Mouse (Mus musculus) erythroid progenitor cell, adult 5-6 weeks (primary cell): Measurements from ENCODE around the gene Park7. TPM values are rescaled to one million over a fixed set of nuclear protein-coding genes. Genes with fewer than 3 reads are reported as not detected.
"Not testable (repeated sequence)": the region's sequence is repeated elsewhere in the genome, so short reads cannot be mapped to it uniquely, and the experiment has no call there.

Experiments
- ATAC-seq: replicated peaks from 2 replicates; pipeline ENCODE4 v1.8.0; 2016; ENCODE audit warnings: moderate number of reproducible peaks, mild to moderate bottlenecking, moderate TSS enrichment, inconsistent platforms; ENCODE audit not compliant: poor library complexity, low FRiP score, severe bottlenecking
- total RNA-seq, 2 experiments: library from RNA; stranded (forward) in 1 of 2; stranded (reverse) in 1 of 2; fragments of 150-400 nt in 1 of 2; fragments of 186-747, 209-891 nt in 1 of 2; gene quantifications; 2 replicates each; pipeline versions ENCODE4 v1.2.3 to v1.2.4; 2015 to 2017; ENCODE audit warnings: low replicate concordance in 2 of 2

Park7 gene
- total RNA-seq, 2 experiments from 2014 or later = 62.5 to 104 TPM

GRCm38 (mm10) chr4:150915181-150915906 is 1.1 kb upstream of the Park7 start:
- no peak for ATAC-seq

GRCm38 (mm10) chr4:150913743-150914142 is 494 bp downstream of the Park7 start:
- no peak for ATAC-seq

GRCm38 (mm10) chr4:150910164-150910951 is 3.9 kb downstream of the Park7 start:
- 0 out of 2 replicates have a peak, but pooled peaks have one; percentile 0 for ATAC-seq

- ATAC-seq = peak; percentile 84
These were observed 4.6 kb downstream of the Park7 start for GRCm38 (mm10) chr4:150909451-150910156.

- ATAC-seq = not testable (repeated sequence)
These were observed 5.7 kb downstream of the Park7 start for GRCm38 (mm10) chr4:150908512-150908911.

- no peak for ATAC-seq
These were observed 7.1 kb downstream of the Park7 start for GRCm38 (mm10) chr4:150907099-150907498.

GRCm38 (mm10) chr4:150903091-150903742 is 11.0 kb downstream of the Park7 start:
- ATAC-seq = no peak

- no peak for ATAC-seq
These were observed 12.2 kb downstream of the Park7 start for GRCm38 (mm10) chr4:150902062-150902461.

- ATAC-seq = peak; percentile 64
These were observed 12.6 kb downstream of the Park7 start for GRCm38 (mm10) chr4:150901651-150902050.

- ATAC-seq = no peak
These were observed 13.8 kb downstream of the Park7 start for GRCm38 (mm10) chr4:150900486-150900885.

- peak; percentile 76 for ATAC-seq
These were observed 15.4 kb downstream of the Park7 start for GRCm38 (mm10) chr4:150898716-150899365.

- no peak for ATAC-seq
These were observed 17.2 kb downstream of the Park7 start for GRCm38 (mm10) chr4:150896896-150897624.

- no peak for ATAC-seq
These were observed 19.3 kb downstream of the Park7 start for GRCm38 (mm10) chr4:150894718-150895501.

GRCm38 (mm10) chr4:150891308-150891707 is 22.9 kb downstream of the Park7 start:
- ATAC-seq = no peak

- no peak for ATAC-seq
These were observed 24.3 kb downstream of the Park7 start for GRCm38 (mm10) chr4:150889955-150890315.

- ATAC-seq = no peak
These were observed 24.8 kb downstream of the Park7 start for GRCm38 (mm10) chr4:150889273-150889954.

GRCm38 (mm10) chr4:150888492-150888891 is 25.7 kb downstream of the Park7 start:
- no peak for ATAC-seq

- no peak for ATAC-seq
These were observed 26.3 kb downstream of the Park7 start for GRCm38 (mm10) chr4:150887903-150888302.
